Mouse (Mus musculus) yolk sac, embryonic 10.5 days (tissue): ENCODE data around the gene Tbxa2r.

ENCODE experiments used
- DNase-seq: peaks from one replicate; pipeline ENCODE4 v3.0.0-alpha.2; 2017; ENCODE audit warnings: low spot score

The Tbxa2r gene

GRCm38 (mm10) chr10:81321436-81321835, 7.1 kb upstream of the Tbxa2r start:
- DNase-seq: no peak

- no peak for DNase-seq
These were observed 6.1 kb upstream of the Tbxa2r start for GRCm38 (mm10) chr10:81322444-81322843.

- no peak for DNase-seq
These were observed 5.3 kb upstream of the Tbxa2r start for GRCm38 (mm10) chr10:81323141-81323775.

GRCm38 (mm10) chr10:81323791-81324530, 4.6 kb upstream of the Tbxa2r start:
- DNase-seq: no peak

GRCm38 (mm10) chr10:81325176-81325575, 3.4 kb upstream of the Tbxa2r start:
- DNase-seq: no peak

- DNase-seq: no peak
These were observed 2.8 kb upstream of the Tbxa2r start for GRCm38 (mm10) chr10:81325781-81326180.

GRCm38 (mm10) chr10:81326858-81327257, 1.7 kb upstream of the Tbxa2r start:
- no peak for DNase-seq

GRCm38 (mm10) chr10:81327959-81328358, 572 bp upstream of the Tbxa2r start:
- DNase-seq: no peak

GRCm38 (mm10) chr10:81329194-81329975, 854 bp downstream of the Tbxa2r start:
- DNase-seq: no peak

GRCm38 (mm10) chr10:81330007-81330406, 1.5 kb downstream of the Tbxa2r start:
- DNase-seq: no peak

GRCm38 (mm10) chr10:81332277-81332676, 3.7 kb downstream of the Tbxa2r start:
- no peak for DNase-seq

GRCm38 (mm10) chr10:81334324-81334723, 5.8 kb downstream of the Tbxa2r start:
- DNase-seq: no peak

- DNase-seq: no peak
These were observed 7.1 kb downstream of the Tbxa2r start for GRCm38 (mm10) chr10:81335393-81336340.

GRCm38 (mm10) chr10:81336558-81336957, 8.0 kb downstream of the Tbxa2r start:
- DNase-seq: no peak

- no peak for DNase-seq
These were observed 12.2 kb downstream of the Tbxa2r start for GRCm38 (mm10) chr10:81340551-81341332.

GRCm38 (mm10) chr10:81341333-81341949, 12.9 kb downstream of the Tbxa2r start:
- no peak for DNase-seq

- no peak for DNase-seq
These were observed 14.4 kb downstream of the Tbxa2r start, which contains the start of gene Gipc3 for GRCm38 (mm10) chr10:81342686-81343505. Gipc3 (minus strand) TSS chr10:81343266.

GRCm38 (mm10) chr10:81344421-81345161, 16.1 kb downstream of the Tbxa2r start:
- no peak for DNase-seq

GRCm38 (mm10) chr10:81345162-81345534, 16.6 kb downstream of the Tbxa2r start:
- no peak for DNase-seq
